Mouse (Mus musculus): ENCODE data around the gene Kcnmb2.

The Kcnmb2 gene

GRCm38 (mm10) chr3:32012205-32012931 lies 110.1 kb downstream of the Kcnmb2 start:
- no peak for DNase-seq (ENCODE audit: low read depth, low spot score)

GRCm38 (mm10) chr3:32020981-32021380 lies 118.7 kb downstream of the Kcnmb2 start:
- DNase-seq (ENCODE audit: low read depth, low spot score), result no peak

- no peak for DNase-seq (ENCODE audit: low read depth, low spot score)
Measured at GRCm38 (mm10) chr3:32029375-32030050, 127.2 kb downstream of the Kcnmb2 start.

GRCm38 (mm10) chr3:32032381-32032780 lies 130.1 kb downstream of the Kcnmb2 start:
- DNase-seq (ENCODE audit: low read depth, low spot score), result no peak

GRCm38 (mm10) chr3:32043814-32044213 lies 141.5 kb downstream of the Kcnmb2 start:
- no peak for DNase-seq (ENCODE audit: low read depth, low spot score)

GRCm38 (mm10) chr3:32048777-32049176 lies 146.5 kb downstream of the Kcnmb2 start:
- no peak for DNase-seq (ENCODE audit: low read depth, low spot score)

- DNase-seq (ENCODE audit: low read depth, low spot score), result no peak
Measured at GRCm38 (mm10) chr3:32052596-32052995, 150.3 kb downstream of the Kcnmb2 start.

- DNase-seq (ENCODE audit: low read depth, low spot score), result no peak
Measured at GRCm38 (mm10) chr3:32053610-32054241, 151.4 kb downstream of the Kcnmb2 start.

- DNase-seq (ENCODE audit: low read depth, low spot score), result no peak
Measured at GRCm38 (mm10) chr3:32059888-32060656, 157.8 kb downstream of the Kcnmb2 start.

GRCm38 (mm10) chr3:32062685-32063084 lies 160.4 kb downstream of the Kcnmb2 start:
- DNase-seq (ENCODE audit: low read depth, low spot score), result no peak

GRCm38 (mm10) chr3:32063312-32063711 lies 161.0 kb downstream of the Kcnmb2 start:
- no peak for DNase-seq (ENCODE audit: low read depth, low spot score)

- no peak for DNase-seq (ENCODE audit: low read depth, low spot score)
Measured at GRCm38 (mm10) chr3:32067004-32067935, 165.0 kb downstream of the Kcnmb2 start.

- DNase-seq (ENCODE audit: low read depth, low spot score), result no peak
Measured at GRCm38 (mm10) chr3:32073881-32074280, 171.6 kb downstream of the Kcnmb2 start.

- DNase-seq (ENCODE audit: low read depth, low spot score), result no peak
Measured at GRCm38 (mm10) chr3:32088762-32089161, 186.5 kb downstream of the Kcnmb2 start.

- no peak for DNase-seq (ENCODE audit: low read depth, low spot score)
Measured at GRCm38 (mm10) chr3:32101391-32101790, 199.1 kb downstream of the Kcnmb2 start.

GRCm38 (mm10) chr3:32119851-32120250 lies 217.5 kb downstream of the Kcnmb2 start:
- DNase-seq (ENCODE audit: low read depth, low spot score), result no peak

GRCm38 (mm10) chr3:32121731-32122130 lies 219.4 kb downstream of the Kcnmb2 start:
- DNase-seq (ENCODE audit: low read depth, low spot score), result no peak

GRCm38 (mm10) chr3:32125431-32125830 lies 223.1 kb downstream of the Kcnmb2 start:
- no peak for DNase-seq (ENCODE audit: low read depth, low spot score)

- DNase-seq (ENCODE audit: low read depth, low spot score), result no peak
Measured at GRCm38 (mm10) chr3:32128391-32128790, 226.1 kb downstream of the Kcnmb2 start.

GRCm38 (mm10) chr3:32130696-32131095 lies 228.4 kb downstream of the Kcnmb2 start:
- DNase-seq (ENCODE audit: low read depth, low spot score), result no peak

All from CD4-positive helper T cell, adult 2 months (primary cell).